Mouse (Mus musculus): Measurements from ENCODE around the gene Gimap3. TPM values are rescaled to one million over a fixed set of nuclear protein-coding genes. Genes with fewer than 3 reads are reported as not detected.

Gene Gimap3
- total RNA-seq, 2 experiments from 2014 or later, result not detected

GRCm38 (mm10) chr6:48745490-48745889 lies 25.2 kb downstream of the Gimap3 start:
- no peak for DNase-seq (ENCODE audit: low spot score in 2 of 2)

GRCm38 (mm10) chr6:48742422-48743351 lies 28.0 kb downstream of the Gimap3 start:
- peak in 1 of 2 experiments; percentile 20 for DNase-seq (ENCODE audit: low spot score in 2 of 2)

- no peak for DNase-seq (ENCODE audit: low spot score in 2 of 2)
Observed at GRCm38 (mm10) chr6:48741711-48742206, 28.9 kb downstream of the Gimap3 start.

- DNase-seq (ENCODE audit: low spot score in 2 of 2), result no peak
Observed at GRCm38 (mm10) chr6:48741273-48741672, 29.4 kb downstream of the Gimap3 start.

- DNase-seq (ENCODE audit: low spot score in 2 of 2), result no peak
Observed at GRCm38 (mm10) chr6:48740501-48741169, 30.0 kb downstream of the Gimap3 start.

GRCm38 (mm10) chr6:48739780-48740055 lies 30.9 kb downstream of the Gimap3 start:
- no peak for DNase-seq (ENCODE audit: low spot score in 2 of 2)

GRCm38 (mm10) chr6:48738961-48739779 lies 31.5 kb downstream of the Gimap3 start, which contains the start of gene Gimap1:
Gene Gimap1 (plus strand): TSS chr6:48739054.
- no peak for DNase-seq (ENCODE audit: low spot score in 2 of 2)

- DNase-seq (ENCODE audit: low spot score in 2 of 2), result no peak
Observed at GRCm38 (mm10) chr6:48737688-48738087, 33.0 kb downstream of the Gimap3 start.

- DNase-seq (ENCODE audit: low spot score in 2 of 2), result no peak
Observed at GRCm38 (mm10) chr6:48737053-48737452, 33.6 kb downstream of the Gimap3 start.

GRCm38 (mm10) chr6:48733660-48734059 lies 37.0 kb downstream of the Gimap3 start:
- no peak for DNase-seq (ENCODE audit: low spot score in 2 of 2)

- no peak for DNase-seq (ENCODE audit: low spot score in 2 of 2)
Observed at GRCm38 (mm10) chr6:48732864-48733304, 37.8 kb downstream of the Gimap3 start.

- DNase-seq (ENCODE audit: low spot score in 2 of 2), result no peak
Observed at GRCm38 (mm10) chr6:48727761-48728160, 42.9 kb downstream of the Gimap3 start.

GRCm38 (mm10) chr6:48725476-48725875 lies 45.2 kb downstream of the Gimap3 start:
- no peak for DNase-seq (ENCODE audit: low spot score in 2 of 2)

GRCm38 (mm10) chr6:48723468-48723867 lies 47.2 kb downstream of the Gimap3 start:
- DNase-seq (ENCODE audit: low spot score in 2 of 2), result no peak

GRCm38 (mm10) chr6:48720326-48720725 lies 50.3 kb downstream of the Gimap3 start:
- no peak for DNase-seq (ENCODE audit: low spot score in 2 of 2)

- no peak for DNase-seq (ENCODE audit: low spot score in 2 of 2)
Observed at GRCm38 (mm10) chr6:48718455-48718854, 52.2 kb downstream of the Gimap3 start, which contains the start of the genes Gm28053 and Gimap7. Gene Gm28053 (plus strand): TSS chr6:48718607. Gene Gimap7 (plus strand): TSS chr6:48718621.

Other genes starting within 250 kb of the Gimap3 start
- 100 to 1,000 TPM; 423 to 437 TPM for gene Atp6v0e2, start 233.2 kb downstream of the Gimap3 start, total RNA-seq (2021)
- 10 to 100 TPM; 35.4 to 40.3 TPM for gene Lrrc61, start 216.1 kb downstream of the Gimap3 start, total RNA-seq (2021)
- 10 to 100 TPM; 12.0 to 14.4 TPM for gene Rarres2, start 198.1 kb downstream of the Gimap3 start, total RNA-seq (2021)
- gene Gm45021, start 181.2 kb downstream of the Gimap3 start, total RNA-seq (2021), result not detected
- 10 to 100 TPM; 55.0 to 58.6 TPM for gene Repin1, start 177.0 kb downstream of the Gimap3 start, total RNA-seq (2021)
- not detected for gene Gm44965, start 176.9 kb downstream of the Gimap3 start, total RNA-seq (2021)
- 1 to 10 TPM; 6.0 to 8.1 TPM for gene Zfp775, start 168.8 kb downstream of the Gimap3 start, total RNA-seq (2021)
- 10 to 100 TPM; 15.9 to 16.0 TPM for gene AI854703, start 144.1 kb downstream of the Gimap3 start, total RNA-seq (2021)
- gene Gimap8, start 123.6 kb downstream of the Gimap3 start, total RNA-seq (2021), result under 1 TPM; 0.91 to 0.93 TPM
- under 1 TPM; 0.70 to 0.80 TPM for gene Gimap9, start 94.7 kb downstream of the Gimap3 start, total RNA-seq (2021)
- gene Gimap4, start 86.3 kb downstream of the Gimap3 start, total RNA-seq (2021), result under 1 TPM; 0.28 to 0.75 TPM
- 1 to 10 TPM; 3.6 to 4.1 TPM for gene Gimap6, start 62.6 kb downstream of the Gimap3 start, total RNA-seq (2021)
- gene Gm28053, start 52.2 kb downstream of the Gimap3 start, total RNA-seq (2021), result 1 to 10 TPM in 1 of 2 experiments, not detected in 1; 2.3 TPM
- gene Gimap7, start 52.2 kb downstream of the Gimap3 start, total RNA-seq (2021), result not detected
- 1 to 10 TPM; 2.1 to 2.3 TPM for gene Gimap1, start 31.8 kb downstream of the Gimap3 start, total RNA-seq (2021)
- gene Gimap5, start 24.7 kb downstream of the Gimap3 start, total RNA-seq (2021), result 1 to 10 TPM in 1 of 2 experiments, under 1 TPM in 1; 0.89 to 1.4 TPM
- gene Tmem176a, start 70.1 kb upstream of the Gimap3 start, total RNA-seq (2021), result 10 to 100 TPM; 28.9 to 40.9 TPM
- 10 to 100 TPM; 55.5 to 58.5 TPM for gene Tmem176b, start 70.6 kb upstream of the Gimap3 start, total RNA-seq (2021)
- not detected for gene Aoc1, start 102.0 kb upstream of the Gimap3 start, total RNA-seq (2021)
- gene 1600015I10Rik, start 159.0 kb upstream of the Gimap3 start, total RNA-seq (2021), result not detected
- gene Doxl2, start 204.1 kb upstream of the Gimap3 start, total RNA-seq (2021), result not detected
- not detected for gene Svs1, start 216.0 kb upstream of the Gimap3 start, total RNA-seq (2021)